Mouse (Mus musculus) small intestine, adult 2 months (tissue): ENCODE results near the gene Selenbp1.

Experiments
- CTCF ChIP-seq: fragments of 200-500 bp; IDR thresholded peaks from 2 replicates; pipeline ENCODE4 v1.5.1; 2012; ENCODE audit warnings: low read depth, mild to moderate bottlenecking, control low read depth, inconsistent platforms, low read length, moderate library complexity, mixed read lengths; ENCODE audit not compliant: insufficient replicate concordance, insufficient read length; ENCODE audit errors: extremely low read depth
- POLR2A ChIP-seq: fragments of 200-500 bp; IDR thresholded peaks from 2 replicates; pipeline ENCODE4 v1.6.1; 2012; ENCODE audit warnings: low read depth, mild to moderate bottlenecking, control low read depth, inconsistent platforms, low read length, moderate library complexity

DNA sequence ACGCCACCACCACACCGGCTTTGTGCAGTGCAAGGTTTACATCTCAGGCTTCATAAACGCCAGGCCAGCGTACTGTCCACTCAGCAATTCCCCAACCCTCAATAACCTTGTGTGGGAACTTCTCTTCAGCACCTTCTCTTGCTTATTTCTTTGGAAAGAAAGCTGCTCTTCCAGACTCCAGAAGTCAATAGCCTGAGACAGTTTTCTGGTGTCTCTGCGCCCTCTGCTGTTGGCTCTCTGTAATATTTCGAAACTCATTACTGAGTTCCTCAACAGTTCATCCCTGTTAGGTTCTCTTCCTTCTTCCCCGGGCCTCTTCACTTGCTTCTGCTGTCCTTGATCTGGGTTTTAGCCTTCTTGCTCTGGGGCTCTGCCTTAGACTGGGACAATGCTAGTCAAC lies 30.1 kb upstream of the Selenbp1 start:
- no peak for TF ChIP-seq POLR2A
- 0 out of 2 replicates have a peak, but pooled peaks have one; percentile 12 for TF ChIP-seq CTCF
